ENCODE assay signal across 10 mouse cellular contexts in the genomic region with DNA sequence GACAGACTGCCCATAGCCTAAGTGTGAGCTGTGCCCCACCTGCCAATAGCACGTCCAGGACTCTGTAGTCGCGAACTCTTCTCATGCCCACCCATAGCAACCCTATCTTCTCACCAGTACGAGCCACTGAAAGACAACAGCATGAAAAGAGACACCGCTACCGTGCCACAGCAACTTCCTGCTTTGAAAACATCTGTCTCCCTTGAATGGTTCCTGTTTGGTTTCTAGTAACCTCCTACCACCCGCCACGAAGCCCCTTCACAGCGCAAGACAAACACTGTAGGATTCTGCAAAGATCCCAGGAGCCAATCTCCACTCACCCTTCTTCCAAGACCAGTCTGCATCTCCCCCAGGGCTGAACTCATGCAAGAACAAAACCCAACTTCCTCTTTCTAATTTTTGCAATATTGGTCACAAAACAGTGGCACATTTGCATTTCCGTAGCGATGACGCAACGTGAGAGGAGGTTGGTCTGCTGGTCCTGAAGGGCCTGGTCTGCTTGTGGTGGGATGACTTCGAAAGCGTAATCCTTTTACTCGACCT. TPM values are rescaled to one million over a fixed set of nuclear protein-coding genes. Genes with fewer than 3 reads are reported as not detected.
DNase-seq lines count a peak whose midpoint lies in the region; ATAC-seq and TF ChIP-seq lines count a peak whose summit lies in the region.
"Had no signal": no experiment of that assay in that cellular context is flagged by ENCODE, and none has a peak within 500 bp of the region (broad histone marks: within the 10 kb centered on the region; RNA-seq: fewer than 3 reads in every experiment).

No protein-coding gene starts in this region.

- TF ChIP-seq POLR2A in CH12.LX (IDR thresholded peaks at IDR 0.05; ENCODE audit: low read depth, low read length) = peak; percentile 72

- no peak for TF ChIP-seq RAD21 in CH12.LX (IDR thresholded peaks at IDR 0.05; ENCODE audit: low read depth, low read length)

- H3K79me2 ChIP-seq in CH12.LX (replicated peaks; ENCODE audit: control insufficient read depth, extremely low read depth, insufficient read depth, poor library complexity, severe bottlenecking) = peaks cover 28% of the 10 kb centered on the region

- peak overlapping the region; percentile 97 for H3K27ac ChIP-seq in CH12.LX (ENCODE audit: insufficient read depth, low read depth)
- peak overlapping the region; percentile 85 for H3K27ac ChIP-seq in brown adipose tissue, adult 24 weeks (replicated peaks; ENCODE audit: low read depth, low read length)
- H3K27ac ChIP-seq in liver, embryonic 15.5 days (replicated peaks) = peak overlapping the region; percentile 53; the same call in 1 of the 2 replicates
- no peak overlapping the region for H3K27ac ChIP-seq in forebrain, embryonic 16.5 days (ENCODE audit: low read length)
- H3K27ac ChIP-seq: hindbrain, embryonic 15.5 days had no signal

- H3K36me3 ChIP-seq in CH12.LX (replicated peaks in 1 of 2; ENCODE audit: control insufficient read depth in 1 of 2, insufficient read depth in 1 of 2, low read length in 1 of 2) = peaks cover 7 to 27% of the 10 kb centered on the region in 2 experiments
- no peaks in the 10 kb centered on the region for H3K36me3 ChIP-seq in liver, embryonic 15.5 days (replicated peaks)
- no peaks in the 10 kb centered on the region; the same call in 1 of the 2 replicates for H3K36me3 ChIP-seq in forebrain, embryonic 16.5 days (ENCODE audit: control insufficient read depth, insufficient read depth)
- H3K36me3 ChIP-seq: hindbrain, embryonic 15.5 days had no signal

- ATAC-seq in liver, embryonic 15.5 days (ENCODE audit: insufficient read depth) = peak; percentile 18; the same call in 1 of the 2 replicates
- ATAC-seq in cerebellum, adult (ENCODE audit: insufficient number of reproducible peaks, low FRiP score, low TSS enrichment) = no peak
- ATAC-seq in forebrain, embryonic 16.5 days = no peak

- peak; percentile 98 for DNase-seq in CH12.LX (ENCODE audit: extremely low read depth)
- peak; percentile 58 for DNase-seq in spleen, adult 12 weeks (ENCODE audit: low spot score)
- DNase-seq in adipocyte (ENCODE audit: low spot score) = no peak
- no peak for DNase-seq in left cerebral cortex, postnatal 14 days (ENCODE audit: low spot score in 2 of 2)

- WGBS in liver, embryonic 15.5 days (ENCODE audit: insufficient replicate concordance) = 16% methylated on average over 16 of the region's 16 CpGs
- 89% methylated on average over 16 of the region's 16 CpGs for WGBS in forebrain, embryonic 16.5 days

- peak overlapping the region; percentile 93 for H3K9ac ChIP-seq in CH12.LX (ENCODE audit: insufficient read depth, low read depth)
- 0 out of 2 replicates have a peak overlapping the region, but pooled peaks have one; percentile 11 for H3K9ac ChIP-seq in liver, embryonic 15.5 days
- no peak overlapping the region for H3K9ac ChIP-seq in forebrain, embryonic 16.5 days (replicated peaks; ENCODE audit: low read depth, low read length)
- H3K9ac ChIP-seq: hindbrain, embryonic 15.5 days had no signal

- TF ChIP-seq CTCF in CH12.LX (conservative IDR thresholded peaks at IDR 0.05 in 1 of 2, IDR thresholded peaks at IDR 0.05 in 1 of 2; ENCODE audit: low read depth in 2 of 2, low read length in 2 of 2) = no peak

- H3K4me1 ChIP-seq in CH12.LX (ENCODE audit: control insufficient read depth in 1 of 2, insufficient read depth in 2 of 2) = peaks cover 21 to 49% of the 10 kb centered on the region in 2 experiments
- H3K4me1 ChIP-seq in brown adipose tissue, adult 24 weeks (ENCODE audit: control insufficient read depth, insufficient read depth, insufficient read length, low read length) = peaks cover 2% of the 10 kb centered on the region; the same call in 1 of the 2 replicates
- peaks cover 41% of the 10 kb centered on the region for H3K4me1 ChIP-seq in liver, embryonic 15.5 days (replicated peaks)
- peaks cover 4% of the 10 kb centered on the region for H3K4me1 ChIP-seq in forebrain, embryonic 16.5 days (replicated peaks; ENCODE audit: control insufficient read depth, insufficient read depth, low read length)
- H3K4me1 ChIP-seq: hindbrain, embryonic 15.5 days had no signal

- H3K4me2 ChIP-seq in CH12.LX (ENCODE audit: insufficient read depth, low read depth, poor library complexity, severe bottlenecking) = peak overlapping the region; percentile 80
- H3K4me2 ChIP-seq in liver, embryonic 15.5 days = peak overlapping the region; percentile 60
- H3K4me2 ChIP-seq in forebrain, embryonic 16.5 days (ENCODE audit: low read length) = no peak overlapping the region
- H3K4me2 ChIP-seq: hindbrain, embryonic 15.5 days had no signal

- peak overlapping the region; percentile 66 to 96 (median 71) for H3K4me3 ChIP-seq in CH12.LX (replicated peaks in 1 of 3; ENCODE audit: low read depth in 2 of 3, low read length in 2 of 3, poor library complexity in 1 of 3)
- peak overlapping the region; percentile 51 for H3K4me3 ChIP-seq in brown adipose tissue, adult 24 weeks (ENCODE audit: insufficient read depth, low read depth, low read length)
- H3K4me3 ChIP-seq in liver, embryonic 15.5 days (replicated peaks) = peak overlapping the region; percentile 42
- no peak overlapping the region for H3K4me3 ChIP-seq in forebrain, embryonic 16.5 days (replicated peaks; ENCODE audit: low read length)
- H3K4me3 ChIP-seq: hindbrain, embryonic 15.5 days; myocyte had no signal

- H3K9me3 ChIP-seq in CH12.LX (replicated peaks; ENCODE audit: low read length) = no peaks in the 10 kb centered on the region
- H3K9me3 ChIP-seq in liver, embryonic 15.5 days (replicated peaks) = no peaks in the 10 kb centered on the region
- H3K9me3 ChIP-seq in forebrain, embryonic 16.5 days (ENCODE audit: control insufficient read depth, low read length) = no peaks in the 10 kb centered on the region
- H3K9me3 ChIP-seq: hindbrain, embryonic 15.5 days had no signal

- in situ Hi-C loops in CH12.LX (cut with MboI; ENCODE audit: low pct_ligation_motif_present, low pct_unique_long_range_greater_than_20kb, low sequenced_read_pairs) = no loop called here

- no peaks in the 10 kb centered on the region for H3K27me3 ChIP-seq in CH12.LX (replicated peaks)
- H3K27me3 ChIP-seq in liver, embryonic 15.5 days = no peaks in the 10 kb centered on the region
- H3K27me3 ChIP-seq in forebrain, embryonic 16.5 days (replicated peaks; ENCODE audit: control insufficient read depth, insufficient read depth, low read length) = no peaks in the 10 kb centered on the region
- H3K27me3 ChIP-seq: hindbrain, embryonic 15.5 days had no signal

- dilution Hi-C loops in CH12.LX (cut with MboI; ENCODE audit: extremely low pct_ligation_motif_present, extremely low pct_unique_long_range_greater_than_20kb, low sequenced_read_pairs) = no loop called here

- intact Hi-C loops in left cerebral cortex, postnatal 14 days (cut with DNase I) = no loop called here

- TF ChIP-seq EP300 in CH12.LX (IDR thresholded peaks at IDR 0.05; ENCODE audit: low read length) = peak; percentile 82

TF ChIP-seq in CH12.LX, 34 proteins besides CTCF, POLR2A, EP300 and RAD21 (continues in another document):
- TF ChIP-seq BHLHE40 (IDR thresholded peaks at IDR 0.05; ENCODE audit: low read depth, low read length) (peak; percentile 79), MAZ (IDR thresholded peaks at IDR 0.05; ENCODE audit: low read depth, low read length) (peak; percentile 16; the same call in 1 of the 2 replicates), ZKSCAN1 (IDR thresholded peaks at IDR 0.05; ENCODE audit: borderline replicate concordance, low read depth, low read length) (no peak), ZNF384 (IDR thresholded peaks at IDR 0.05; ENCODE audit: low read depth, low read length) (no peak), ZC3H11A (IDR thresholded peaks at IDR 0.05; ENCODE audit: low read depth, low read length) (no peak), UBTF (IDR thresholded peaks at IDR 0.05; ENCODE audit: low read depth, low read length) (0 out of 2 replicates have a peak, but pooled peaks have one; percentile 31), MYC (IDR thresholded peaks at IDR 0.05; ENCODE audit: low read depth, low read length) (peak; percentile 34; the same call in 1 of the 2 replicates), MXI1 (IDR thresholded peaks at IDR 0.05; ENCODE audit: low read depth, low read length) (peak; percentile 75), MAFK (IDR thresholded peaks at IDR 0.05; ENCODE audit: insufficient replicate concordance, low read length) (peak; percentile 55; the same call in 1 of the 2 replicates), MEF2A (IDR thresholded peaks at IDR 0.05; ENCODE audit: borderline replicate concordance, low read depth, low read length) (peak; percentile 95), TCF12 (IDR thresholded peaks at IDR 0.05; ENCODE audit: low read depth, low read length) (peak; percentile 80; the same call in 1 of the 2 replicates), JUND (conservative IDR thresholded peaks at IDR 0.05; ENCODE audit: low read depth, low read length) (peak; percentile 86), NRF1 (IDR thresholded peaks at IDR 0.05; ENCODE audit: low read depth, low read length) (no peak), SMC3 (IDR thresholded peaks at IDR 0.05; ENCODE audit: low read depth, low read length) (0 out of 2 replicates have a peak, but pooled peaks have one; percentile 3), MAX (IDR thresholded peaks at IDR 0.05; ENCODE audit: low read length) (peak; percentile 86), ELF1 (IDR thresholded peaks at IDR 0.05; ENCODE audit: low read depth, low read length) (peak; percentile 88), HCFC1 (IDR thresholded peaks at IDR 0.05; ENCODE audit: low read depth, low read length) (peak; percentile 44), GABPA (IDR thresholded peaks at IDR 0.05; ENCODE audit: insufficient replicate concordance, low read depth, low read length) (no peak)

RNA-seq across cellular contexts. Expression of gene Fgd3, which starts 11.2 kb away (rescaled TPM):
- total RNA-seq in CH12.LX (2012; rRNA removed) = 13.6 and 16.1 TPM in 2 replicates
- total RNA-seq in CH12.LX (2014; rRNA removed) = 8.7 and 9.5 TPM in 2 replicates
- 14.5 and 15.9 TPM in 2 replicates for polyA plus RNA-seq in CH12.LX (2012; ENCODE audit: insufficient read length, low read depth)
- 0.59 and 1.1 TPM in 2 replicates for polyA plus RNA-seq in brown adipose tissue, adult 24 weeks (2012; ENCODE audit: insufficient read depth, insufficient read length, missing spikeins)
- polyA plus RNA-seq in liver, embryonic 15.5 days (2015; fragmentation: Nextera tagmentation; extraction: Ambion mirVana) = 0.52 TPM in 2 replicates
- polyA plus RNA-seq in forebrain, embryonic 16.5 days (2015; fragmentation: Nextera tagmentation; extraction: Ambion mirVana) = 3.1 and 4.2 TPM in 2 replicates
- 1 to 10 TPM; 6.7 to 7.0 TPM for total RNA-seq in left cerebral cortex, postnatal 14 days (2021)

RNA-seq across cellular contexts. Expression of gene Bicd2, which starts 32.5 kb away (rescaled TPM):
- 21.0 and 21.3 TPM in 2 replicates for total RNA-seq in CH12.LX (2012; rRNA removed)
- 16.9 and 18.0 TPM in 2 replicates for total RNA-seq in CH12.LX (2014; rRNA removed)
- polyA plus RNA-seq in CH12.LX (2012; ENCODE audit: insufficient read length, low read depth) = 26.5 and 27.0 TPM in 2 replicates
- 34.0 and 37.1 TPM in 2 replicates for polyA plus RNA-seq in brown adipose tissue, adult 24 weeks (2012; ENCODE audit: insufficient read depth, insufficient read length, missing spikeins)
- polyA plus RNA-seq in liver, embryonic 15.5 days (2015; fragmentation: Nextera tagmentation; extraction: Ambion mirVana) = 7.5 and 8.0 TPM in 2 replicates
- polyA plus RNA-seq in forebrain, embryonic 16.5 days (2015; fragmentation: Nextera tagmentation; extraction: Ambion mirVana) = 30.1 and 31.5 TPM in 2 replicates
- total RNA-seq in left cerebral cortex, postnatal 14 days (2021) = 10 to 100 TPM; 43.2 to 44.1 TPM

Comparison
In these comparisons a context has a peak if more than half of its experiments do, and no peak if none do; other contexts are left out.
1. DNase-seq: peak in CH12.LX (single experiment) and spleen, adult 12 weeks (single experiment); none in adipocyte (single experiment) and left cerebral cortex, postnatal 14 days (0 of 2).